Mouse (Mus musculus): ENCODE results near the gene Ice1. TPM values are rescaled to one million over a fixed set of nuclear protein-coding genes. Genes with fewer than 3 reads are reported as not detected.

Ice1 gene
- 8.3 and 10.7 TPM in 2 replicates for polyA plus RNA-seq (2015; fragmentation: Nextera tagmentation; extraction: Ambion mirVana)

GRCm38 (mm10) chr13:70637282-70637661 is at the start of gene Ice1:
Gene Ice1, minus strand, starts transcription at chr13:70637634.
- H3K4me1 ChIP-seq (ENCODE audit: control insufficient read depth, insufficient read depth, low read length), result peaks cover 13% of the 10 kb centered on the region
- peak; percentile 45 for ATAC-seq
- peak within 1 kb of the TSS; percentile 89 for H3K4me3 ChIP-seq (ENCODE audit: low read length)
- H3K27me3 ChIP-seq (replicated peaks; ENCODE audit: control insufficient read depth, insufficient read depth, low read length), result no peaks in the 10 kb centered on the region
- H3K27ac ChIP-seq (ENCODE audit: low read length), result peak within 1 kb of the TSS; percentile 92
- H3K4me2 ChIP-seq (ENCODE audit: low read depth, low read length), result peak within 1 kb of the TSS; percentile 69
- under 1% methylated on average over 39 of the region's 39 CpGs for WGBS
- no peaks in the 10 kb centered on the region for H3K9me3 ChIP-seq (ENCODE audit: control insufficient read depth, low read length)
- H3K9ac ChIP-seq (ENCODE audit: low read depth, low read length), result peak within 1 kb of the TSS; percentile 91
- H3K36me3 ChIP-seq (ENCODE audit: control insufficient read depth, insufficient read depth, low read length), result no peaks in the 10 kb centered on the region

GRCm38 (mm10) chr13:70685825-70686224 is 48.4 kb upstream of the Ice1 start:
- WGBS, result 76% methylated on average over 5 of the region's 5 CpGs
- Histone ChIP-seq H3K4me1 (ENCODE audit: control insufficient read depth, insufficient read depth, low read length) (0 out of 2 replicates have a peak, but pooled peaks cover 2% of the 10 kb centered on the region), H3K27ac (ENCODE audit: low read length) (no peak overlapping the region), H3K4me3 (ENCODE audit: low read length) (no peak overlapping the region), H3K27me3 (replicated peaks; ENCODE audit: control insufficient read depth, insufficient read depth, low read length) (no peaks in the 10 kb centered on the region), H3K9ac (ENCODE audit: low read depth, low read length) (no peak overlapping the region), H3K4me2 (ENCODE audit: low read depth, low read length) (no peak overlapping the region), H3K36me3 (ENCODE audit: control insufficient read depth, insufficient read depth, low read length) (no peaks in the 10 kb centered on the region), H3K9me3 (ENCODE audit: control insufficient read depth, low read length) (no peaks in the 10 kb centered on the region)
- ATAC-seq, result no peak

GRCm38 (mm10) chr13:70684976-70685609 is 47.7 kb upstream of the Ice1 start:
- WGBS, result 64% methylated on average over 7 of the region's 7 CpGs
- Histone ChIP-seq H3K9me3 (ENCODE audit: control insufficient read depth, low read length) (no peaks in the 10 kb centered on the region), H3K27ac (ENCODE audit: low read length) (no peak overlapping the region), H3K9ac (ENCODE audit: low read depth, low read length) (no peak overlapping the region), H3K36me3 (ENCODE audit: control insufficient read depth, insufficient read depth, low read length) (no peaks in the 10 kb centered on the region), H3K4me3 (ENCODE audit: low read length) (no peak overlapping the region), H3K4me1 (ENCODE audit: control insufficient read depth, insufficient read depth, low read length) (0 out of 2 replicates have a peak, but pooled peaks cover 2% of the 10 kb centered on the region), H3K4me2 (ENCODE audit: low read depth, low read length) (no peak overlapping the region), H3K27me3 (replicated peaks; ENCODE audit: control insufficient read depth, insufficient read depth, low read length) (no peaks in the 10 kb centered on the region)
- no peak for ATAC-seq

GRCm38 (mm10) chr13:70681411-70682183 is 44.2 kb upstream of the Ice1 start:
- Histone ChIP-seq H3K36me3 (ENCODE audit: control insufficient read depth, insufficient read depth, low read length) (no peaks in the 10 kb centered on the region), H3K4me1 (ENCODE audit: control insufficient read depth, insufficient read depth, low read length) (0 out of 2 replicates have a peak, but pooled peaks cover 2% of the 10 kb centered on the region), H3K27ac (ENCODE audit: low read length) (peak overlapping the region; percentile 72), H3K9ac (ENCODE audit: low read depth, low read length) (no peak overlapping the region), H3K27me3 (replicated peaks; ENCODE audit: control insufficient read depth, insufficient read depth, low read length) (no peaks in the 10 kb centered on the region), H3K9me3 (ENCODE audit: control insufficient read depth, low read length) (no peaks in the 10 kb centered on the region), H3K4me3 (ENCODE audit: low read length) (no peak overlapping the region), H3K4me2 (ENCODE audit: low read depth, low read length) (peak overlapping the region; percentile 1; the same call in 1 of the 2 replicates)
- 52% methylated on average over 7 of the region's 7 CpGs for WGBS
- peak; percentile 99 for ATAC-seq

- no peak overlapping the region for H3K27ac ChIP-seq (ENCODE audit: low read length)
- H3K4me3 ChIP-seq (ENCODE audit: low read length), result no peak overlapping the region
- H3K9me3 ChIP-seq (ENCODE audit: control insufficient read depth, low read length), result no peaks in the 10 kb centered on the region
- no peak overlapping the region for H3K9ac ChIP-seq (ENCODE audit: low read depth, low read length)
- no peak overlapping the region for H3K4me2 ChIP-seq (ENCODE audit: low read depth, low read length)
- H3K36me3 ChIP-seq (ENCODE audit: control insufficient read depth, insufficient read depth, low read length), result no peaks in the 10 kb centered on the region
- 92% methylated on average over 3 of the region's 3 CpGs for WGBS
- H3K27me3 ChIP-seq (replicated peaks; ENCODE audit: control insufficient read depth, insufficient read depth, low read length), result no peaks in the 10 kb centered on the region
- no peak for ATAC-seq
- 0 out of 2 replicates have a peak, but pooled peaks cover 2% of the 10 kb centered on the region for H3K4me1 ChIP-seq (ENCODE audit: control insufficient read depth, insufficient read depth, low read length)
These were observed 42.9 kb upstream of the Ice1 start for GRCm38 (mm10) chr13:70680316-70680715.

GRCm38 (mm10) chr13:70677689-70678088 is 40.3 kb upstream of the Ice1 start:
- 91% methylated on average over 5 of the region's 5 CpGs for WGBS
- ATAC-seq, result no peak

GRCm38 (mm10) chr13:70676243-70677183 is 39.1 kb upstream of the Ice1 start:
- no peak overlapping the region for H3K27ac ChIP-seq (ENCODE audit: low read length)
- no peak overlapping the region for H3K9ac ChIP-seq (ENCODE audit: low read depth, low read length)
- WGBS, result 48% methylated on average over 20 of the region's 20 CpGs
- H3K4me2 ChIP-seq (ENCODE audit: low read depth, low read length), result no peak overlapping the region
- ATAC-seq, result peak; percentile 55; the same call in 1 of the 2 replicates
- no peaks in the 10 kb centered on the region for H3K27me3 ChIP-seq (replicated peaks; ENCODE audit: control insufficient read depth, insufficient read depth, low read length)
- no peaks in the 10 kb centered on the region for H3K9me3 ChIP-seq (ENCODE audit: control insufficient read depth, low read length)
- H3K4me3 ChIP-seq (ENCODE audit: low read length), result no peak overlapping the region
- no peaks in the 10 kb centered on the region for H3K4me1 ChIP-seq (ENCODE audit: control insufficient read depth, insufficient read depth, low read length)
- H3K36me3 ChIP-seq (ENCODE audit: control insufficient read depth, insufficient read depth, low read length), result no peaks in the 10 kb centered on the region

More at GRCm38 (mm10) chr13:70677689-70678088, 40.3 kb upstream of the Ice1 start:
- H3K9ac ChIP-seq (ENCODE audit: low read depth, low read length), result no peak overlapping the region
- H3K9me3 ChIP-seq (ENCODE audit: control insufficient read depth, low read length), result no peaks in the 10 kb centered on the region
- 0 out of 2 replicates have a peak, but pooled peaks cover 2% of the 10 kb centered on the region for H3K4me1 ChIP-seq (ENCODE audit: control insufficient read depth, insufficient read depth, low read length)
- no peak overlapping the region for H3K4me3 ChIP-seq (ENCODE audit: low read length)
- H3K27ac ChIP-seq (ENCODE audit: low read length), result no peak overlapping the region
- H3K4me2 ChIP-seq (ENCODE audit: low read depth, low read length), result no peak overlapping the region
- H3K27me3 ChIP-seq (replicated peaks; ENCODE audit: control insufficient read depth, insufficient read depth, low read length), result no peaks in the 10 kb centered on the region
- no peaks in the 10 kb centered on the region for H3K36me3 ChIP-seq (ENCODE audit: control insufficient read depth, insufficient read depth, low read length)

GRCm38 (mm10) chr13:70674998-70675397 is 37.6 kb upstream of the Ice1 start:
- no peak overlapping the region for H3K4me3 ChIP-seq (ENCODE audit: low read length)
- no peaks in the 10 kb centered on the region for H3K9me3 ChIP-seq (ENCODE audit: control insufficient read depth, low read length)
- no peaks in the 10 kb centered on the region for H3K4me1 ChIP-seq (ENCODE audit: control insufficient read depth, insufficient read depth, low read length)
- no peaks in the 10 kb centered on the region for H3K27me3 ChIP-seq (replicated peaks; ENCODE audit: control insufficient read depth, insufficient read depth, low read length)
- H3K27ac ChIP-seq (ENCODE audit: low read length), result no peak overlapping the region
- WGBS, result 88% methylated on average over 10 of the region's 10 CpGs
- no peak overlapping the region for H3K9ac ChIP-seq (ENCODE audit: low read depth, low read length)
- H3K4me2 ChIP-seq (ENCODE audit: low read depth, low read length), result no peak overlapping the region
- ATAC-seq, result no peak
- no peaks in the 10 kb centered on the region for H3K36me3 ChIP-seq (ENCODE audit: control insufficient read depth, insufficient read depth, low read length)

GRCm38 (mm10) chr13:70670080-70670479 is 32.6 kb upstream of the Ice1 start:
- 75% methylated on average over 4 of the region's 4 CpGs for WGBS
- no peak for ATAC-seq

More at GRCm38 (mm10) chr13:70670080-70670479, 32.6 kb upstream of the Ice1 start:
- H3K4me1 ChIP-seq (ENCODE audit: control insufficient read depth, insufficient read depth, low read length), result no peaks in the 10 kb centered on the region
- H3K9me3 ChIP-seq (ENCODE audit: control insufficient read depth, low read length), result no peaks in the 10 kb centered on the region
- H3K4me2 ChIP-seq (ENCODE audit: low read depth, low read length), result no peak overlapping the region
- no peaks in the 10 kb centered on the region for H3K36me3 ChIP-seq (ENCODE audit: control insufficient read depth, insufficient read depth, low read length)
- no peaks in the 10 kb centered on the region for H3K27me3 ChIP-seq (replicated peaks; ENCODE audit: control insufficient read depth, insufficient read depth, low read length)
- H3K4me3 ChIP-seq (ENCODE audit: low read length), result no peak overlapping the region
- H3K9ac ChIP-seq (ENCODE audit: low read depth, low read length), result no peak overlapping the region
- H3K27ac ChIP-seq (ENCODE audit: low read length), result no peak overlapping the region

Measured in intestine, embryonic 16.5 days (tissue).